Mouse (Mus musculus) lung, embryonic 16.5 days (tissue): ENCODE data around the gene Ywhag. TPM values are rescaled to one million over a fixed set of nuclear protein-coding genes. Genes with fewer than 3 reads are reported as not detected.
A peak's percentile ranks its signal among the peaks of the same experiment; 100 is the strongest.

Source experiments
- ATAC-seq: fragments of 200-750 bp; cut with Nextera tagmentation; 2 replicates; pipeline ENCODE4 v1.8.0; 2017; ENCODE audit warnings: low read depth, mild to moderate bottlenecking, moderate library complexity
- H3K27ac ChIP-seq: fragments of 300-500 bp; sonication (generic); 2 replicates; pipeline ENCODE4 v1.5.1; 2014; ENCODE audit warnings: mild to moderate bottlenecking, control low read depth, low read length
- H3K27me3 ChIP-seq: fragments of 300-500 bp; sonication (generic); 2 replicates; pipeline ENCODE4 v1.6.1; 2014; ENCODE audit warnings: low read depth, low read length, mixed read lengths; ENCODE audit not compliant: control insufficient read depth, insufficient read depth
- H3K36me3 ChIP-seq: fragments of 300-500 bp; sonication (generic); 2 replicates; pipeline ENCODE4 v1.6.1; 2014; ENCODE audit warnings: low read length; ENCODE audit not compliant: control insufficient read depth, insufficient read depth
- H3K4me1 ChIP-seq: fragments of 300-500 bp; sonication (generic); replicated peaks from 2 replicates; pipeline ENCODE4 v1.6.1; 2014; ENCODE audit warnings: low read length, mixed read lengths; ENCODE audit not compliant: control insufficient read depth, insufficient read depth
- H3K4me2 ChIP-seq: fragments of 300-500 bp; sonication (generic); 2 replicates; pipeline ENCODE4 v1.6.1; 2014; ENCODE audit warnings: low read depth, low read length, control low read depth
- H3K4me3 ChIP-seq: fragments of 300-500 bp; sonication (generic); 2 replicates; pipeline ENCODE4 v1.5.1; 2014; ENCODE audit warnings: mild to moderate bottlenecking, low read length, control low read depth
- H3K9ac ChIP-seq: fragments of 300-500 bp; sonication (generic); 2 replicates; pipeline ENCODE4 v1.6.1; 2014; ENCODE audit warnings: low read length, control low read depth
- H3K9me3 ChIP-seq: fragments of 300-500 bp; sonication (generic); 2 replicates; pipeline ENCODE4 v1.6.1; 2016; ENCODE audit warnings: low read length; ENCODE audit not compliant: control insufficient read depth
- WGBS: fragments of 180-500 bp; shearing (Covaris S2); extraction: QIAGEN DNeasy Blood & Tissue Kit; methylation state at CpG from one replicate; pipeline ENCODE4 v1.1.7; 2014; 5-methylcytosine and 5-hydroxymethylcytosine counted together
- polyA plus RNA-seq: library from polyadenylated mRNA; unstranded; fragments of >200 nt; fragmentation: Nextera tagmentation; extraction: Ambion mirVana; gene quantifications from 2 replicates; pipeline ENCODE4 v1.2.1, GENCODE M21; 2015

Gene Ywhag
- polyA plus RNA-seq, 1 experiment from 2014 or later: 155 TPM

GRCm38 (mm10) chr5:135869661-135870423 is 64.6 kb downstream of the Ywhag start:
- no peak for ATAC-seq
- H3K27me3 ChIP-seq: peaks cover 50% of the 10 kb centered on the region
- 52% methylated on average over 14 of the region's 14 CpGs for WGBS
- H3K9ac ChIP-seq: no peak overlapping the region
- no peak overlapping the region for H3K4me3 ChIP-seq
- H3K36me3 ChIP-seq: no peaks in the 10 kb centered on the region
- H3K9me3 ChIP-seq: no peaks in the 10 kb centered on the region
- H3K4me1 ChIP-seq: peaks cover 15% of the 10 kb centered on the region
- H3K27ac ChIP-seq: no peak overlapping the region
- H3K4me2 ChIP-seq: no peak overlapping the region

- no peaks in the 10 kb centered on the region for H3K9me3 ChIP-seq
- H3K27ac ChIP-seq: no peak overlapping the region
- H3K4me1 ChIP-seq: peaks cover 15% of the 10 kb centered on the region
- WGBS: 4% methylated on average over 27 of the region's 27 CpGs
- H3K4me3 ChIP-seq: peak overlapping the region; percentile 54
- H3K9ac ChIP-seq: no peak overlapping the region
- H3K27me3 ChIP-seq: peaks cover 47% of the 10 kb centered on the region
- ATAC-seq: peak; percentile 8; the same call in 1 of the 2 replicates
- H3K4me2 ChIP-seq: peak overlapping the region; percentile 94
- no peaks in the 10 kb centered on the region for H3K36me3 ChIP-seq
These were observed 65.8 kb downstream of the Ywhag start for GRCm38 (mm10) chr5:135868653-135869052.

- Histone ChIP-seq H3K4me1 (peaks cover 15% of the 10 kb centered on the region), H3K4me3 (peak overlapping the region; percentile 54), H3K27me3 (peaks cover 47% of the 10 kb centered on the region), H3K9me3 (no peaks in the 10 kb centered on the region), H3K36me3 (no peaks in the 10 kb centered on the region), H3K9ac (peak overlapping the region; percentile 61), H3K4me2 (peak overlapping the region; percentile 94), H3K27ac (no peak overlapping the region)
- WGBS: under 1% methylated on average over 84 of the region's 89 CpGs
- peak; percentile 47 for ATAC-seq
These were observed 66.5 kb downstream of the Ywhag start for GRCm38 (mm10) chr5:135867637-135868593.

DNA sequence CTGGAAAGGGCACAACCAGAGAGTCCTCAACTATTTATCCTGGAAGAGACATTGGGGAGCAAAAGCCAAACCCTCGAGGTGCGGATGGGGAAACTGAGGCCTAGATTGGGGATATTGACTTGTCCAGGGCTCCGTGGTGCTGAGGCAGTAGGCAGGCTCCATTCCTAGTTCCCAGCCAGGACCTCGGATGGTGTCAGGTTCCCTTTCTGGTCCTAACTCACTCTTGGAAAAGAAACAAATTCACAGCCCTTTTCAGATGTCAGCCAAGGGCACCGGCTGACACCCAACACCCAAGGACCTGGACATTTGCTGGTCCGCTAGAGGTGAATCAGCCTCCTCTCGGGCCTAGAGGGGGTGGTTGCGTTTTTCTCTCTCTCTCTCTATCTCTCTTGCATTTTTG is 67.8 kb downstream of the Ywhag start:
- no peak overlapping the region for H3K27ac ChIP-seq
- no peak overlapping the region for H3K4me2 ChIP-seq
- no peak overlapping the region for H3K9ac ChIP-seq
- peaks cover 44% of the 10 kb centered on the region for H3K27me3 ChIP-seq
- no peaks in the 10 kb centered on the region for H3K9me3 ChIP-seq
- H3K36me3 ChIP-seq: no peaks in the 10 kb centered on the region
- no peak for ATAC-seq
- H3K4me1 ChIP-seq: peaks cover 15% of the 10 kb centered on the region
- no peak overlapping the region for H3K4me3 ChIP-seq
- WGBS: 34% methylated on average over 8 of the region's 8 CpGs

Other genes with a start within 250 kb of the Ywhag start
- gene Tmem120a, start 190.2 kb downstream of the Ywhag start, polyA plus RNA-seq: 37.9 and 38.8 TPM in 2 replicates
- gene Styxl1, start 156.2 kb downstream of the Ywhag start, polyA plus RNA-seq: 0.84 and 1.2 TPM in 2 replicates
- 433 and 434 TPM in 2 replicates for gene Mdh2, start 156.1 kb downstream of the Ywhag start, polyA plus RNA-seq
- 0.35 and 0.57 TPM in 2 replicates for gene Srrm3, start 127.7 kb downstream of the Ywhag start, polyA plus RNA-seq
- gene Hspb1, start 46.7 kb downstream of the Ywhag start, polyA plus RNA-seq: 126 and 127 TPM in 2 replicates
- 3.0 and 3.2 TPM in 2 replicates for gene Ssc4d, start 39.9 kb upstream of the Ywhag start, polyA plus RNA-seq
- gene Zp3, start 45.5 kb upstream of the Ywhag start, polyA plus RNA-seq: 0.16 and 0.19 TPM in 2 replicates
- 26.6 and 27.6 TPM in 2 replicates for gene Dtx2, start 60.2 kb upstream of the Ywhag start, polyA plus RNA-seq
- 27.1 and 32.1 TPM in 2 replicates for gene Upk3b, start 103.9 kb upstream of the Ywhag start, polyA plus RNA-seq
- gene Upk3bl, start 119.9 kb upstream of the Ywhag start, polyA plus RNA-seq: 5.4 and 8.7 TPM in 2 replicates
- gene Rasa4, start 149.3 kb upstream of the Ywhag start, polyA plus RNA-seq: 3.3 and 4.4 TPM in 2 replicates
- 210 and 211 TPM in 2 replicates for gene Polr2j, start 182.0 kb upstream of the Ywhag start, polyA plus RNA-seq
- gene Lrwd1, start 201.5 kb upstream of the Ywhag start, polyA plus RNA-seq: 37.6 and 41.3 TPM in 2 replicates
- gene Alkbh4, start 201.5 kb upstream of the Ywhag start, polyA plus RNA-seq: 15.6 and 17.1 TPM in 2 replicates
- gene Orai2, start 236.1 kb upstream of the Ywhag start, polyA plus RNA-seq: 10.3 and 11.2 TPM in 2 replicates